Mouse (Mus musculus) stomach, postnatal 0 days (tissue): ENCODE data around the gene Tpi1.

ENCODE experiments used
- CTCF ChIP-seq: IDR thresholded peaks from 2 replicates; pipeline ENCODE4 v1.5.1; 2016; ENCODE audit warnings: antibody characterized with exemption, low read depth, mild to moderate bottlenecking, moderate library complexity
- EP300 ChIP-seq: optimal IDR thresholded peaks from 2 replicates; pipeline ENCODE3; 2016; ENCODE audit warnings: antibody characterized with exemption

GRCm38 (mm10) chr6:124765951-124766350 is 48.1 kb downstream of the Tpi1 start:
- no peak for TF ChIP-seq CTCF
- no peak for TF ChIP-seq EP300
